Mouse (Mus musculus): ENCODE data around the gene Zbtb1.
"Not testable (repeated sequence)": the region's sequence is repeated elsewhere in the genome, so short reads cannot be mapped to it uniquely, and the experiment has no call there.

Zbtb1 gene

GRCm38 (mm10) chr12:76405183-76405970 is 35.3 kb downstream of the Zbtb1 start:
- DNase-seq, result peak; percentile 34 to 45

- DNase-seq, result peak in 1 of 2 experiments; percentile 17
Observed at GRCm38 (mm10) chr12:76405971-76406370, 35.9 kb downstream of the Zbtb1 start.

- DNase-seq, result no peak
Observed at GRCm38 (mm10) chr12:76407184-76407583, 37.1 kb downstream of the Zbtb1 start.

DNA sequence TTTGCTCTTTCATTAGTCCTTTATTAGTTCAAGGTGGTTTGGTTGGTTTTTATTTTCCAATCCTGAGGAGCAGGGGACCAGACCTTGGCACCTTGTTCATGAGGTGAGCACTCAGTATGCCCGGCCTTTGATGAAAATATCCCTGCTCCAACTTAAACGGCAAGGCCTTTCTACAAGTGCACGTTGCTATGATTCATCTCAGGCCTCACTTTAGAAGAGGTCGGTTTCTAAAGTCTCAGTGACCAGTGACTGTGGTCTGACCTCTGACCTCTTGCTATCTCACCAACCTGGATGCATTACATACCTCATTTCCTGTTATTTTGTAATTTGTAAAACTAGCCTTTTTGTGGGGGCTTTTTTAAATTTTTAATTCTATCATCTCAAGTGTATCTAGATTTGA is 39.1 kb downstream of the Zbtb1 start:
- no peak for DNase-seq

- no peak for DNase-seq
Observed at GRCm38 (mm10) chr12:76415383-76416010, 45.4 kb downstream of the Zbtb1 start.

- no peak for DNase-seq
Observed at GRCm38 (mm10) chr12:76417433-76417854, 47.4 kb downstream of the Zbtb1 start, which contains the start of gene Ppp1r36. TSS of gene Ppp1r36 (plus strand) at chr12:76417538.

- DNase-seq, result no peak
Observed at GRCm38 (mm10) chr12:76418346-76418745, 48.3 kb downstream of the Zbtb1 start.

- DNase-seq, result no peak
Observed at GRCm38 (mm10) chr12:76425256-76425655, 55.2 kb downstream of the Zbtb1 start.

DNA sequence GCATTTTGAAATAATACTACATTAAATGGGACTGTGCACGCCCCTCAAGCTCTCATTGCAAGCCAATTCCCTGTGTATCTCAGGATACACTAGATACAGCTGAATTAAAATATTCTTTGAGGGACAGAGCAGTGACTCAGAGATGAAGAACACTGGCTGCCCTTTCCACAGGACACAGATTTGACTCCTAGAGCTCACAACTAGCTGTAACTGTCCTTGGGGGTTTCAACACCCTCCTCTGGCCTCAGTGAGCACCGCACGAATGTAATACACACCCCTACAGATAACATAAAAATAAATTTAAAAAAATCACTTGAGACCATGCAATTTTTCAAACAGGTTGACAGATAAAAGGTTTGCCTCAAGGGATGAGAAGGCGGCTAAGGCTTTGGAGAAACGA is 57.5 kb downstream of the Zbtb1 start:
- DNase-seq, result no peak

DNA sequence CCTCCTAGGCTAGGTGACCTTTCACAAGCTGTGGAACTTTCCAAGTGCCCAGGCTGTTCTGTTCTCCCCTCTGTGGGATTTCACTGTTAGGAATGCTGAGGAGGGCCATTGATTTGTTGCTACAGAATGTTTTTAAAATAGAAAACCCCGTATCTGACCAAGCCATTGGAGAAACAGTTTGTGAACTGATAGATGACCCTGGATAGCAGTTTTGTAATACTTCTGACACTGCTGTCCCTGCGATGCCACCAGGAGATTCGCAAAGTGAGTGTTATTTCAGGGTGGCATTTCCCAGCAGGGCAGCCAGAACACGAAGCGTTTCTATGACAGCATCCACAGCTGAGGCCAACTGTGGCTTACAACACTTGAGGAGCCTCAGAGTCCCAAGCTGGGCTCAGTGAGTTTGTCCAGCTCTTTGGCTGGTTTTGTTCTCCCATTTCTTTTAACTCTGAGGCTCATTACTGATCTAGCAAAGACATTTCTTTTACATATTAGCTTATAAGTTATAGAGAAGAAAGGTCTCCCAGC is 60.9 kb downstream of the Zbtb1 start:
- no peak for DNase-seq

DNA sequence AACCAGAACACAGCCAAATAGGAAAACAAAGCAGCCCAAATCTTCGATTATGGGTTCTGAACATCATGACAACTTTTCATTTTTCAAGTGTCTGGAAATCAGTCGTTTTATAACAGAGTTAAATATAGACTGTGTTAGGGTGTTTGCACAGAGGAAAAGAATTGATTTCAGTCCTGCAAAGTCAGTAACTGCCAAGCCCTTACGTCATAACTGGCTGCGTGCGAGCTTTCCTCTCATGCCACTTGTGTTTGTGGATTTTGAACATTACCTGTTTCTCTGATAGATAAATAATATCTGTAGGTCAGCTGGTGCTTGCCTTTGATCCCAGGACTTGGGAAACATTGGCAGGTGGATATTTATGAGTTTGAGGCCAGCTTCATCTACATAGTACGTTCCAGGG is 61.4 kb downstream of the Zbtb1 start:
- DNase-seq, result no peak

- DNase-seq, result no peak
Observed at GRCm38 (mm10) chr12:76434111-76434510, 64.0 kb downstream of the Zbtb1 start.

DNA sequence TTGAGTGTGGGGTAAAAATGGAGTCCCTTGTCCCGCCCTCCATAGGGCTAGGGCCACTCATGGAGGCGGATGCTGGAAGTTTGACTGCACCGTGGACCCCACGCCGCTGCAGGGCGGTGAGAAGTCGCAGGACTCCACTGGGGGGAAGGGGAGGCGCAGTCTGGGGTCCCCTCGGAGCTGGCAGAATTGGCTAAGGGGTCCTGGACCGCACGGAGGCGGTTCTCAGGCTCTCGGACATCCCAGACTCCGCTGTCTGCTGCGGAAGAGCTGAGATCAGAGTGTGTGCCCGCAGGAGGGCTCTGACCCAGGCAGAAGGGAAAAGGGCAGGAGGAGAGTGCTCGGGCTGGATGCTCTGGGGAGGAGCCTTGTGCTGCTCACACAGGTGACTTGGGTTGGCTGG is 65.0 kb downstream of the Zbtb1 start:
- no peak for DNase-seq

GRCm38 (mm10) chr12:76435549-76435948 is 65.5 kb downstream of the Zbtb1 start:
- no peak for DNase-seq

- DNase-seq, result not testable (repeated sequence)
Observed at GRCm38 (mm10) chr12:76443488-76443887, 73.4 kb downstream of the Zbtb1 start.

DNA sequence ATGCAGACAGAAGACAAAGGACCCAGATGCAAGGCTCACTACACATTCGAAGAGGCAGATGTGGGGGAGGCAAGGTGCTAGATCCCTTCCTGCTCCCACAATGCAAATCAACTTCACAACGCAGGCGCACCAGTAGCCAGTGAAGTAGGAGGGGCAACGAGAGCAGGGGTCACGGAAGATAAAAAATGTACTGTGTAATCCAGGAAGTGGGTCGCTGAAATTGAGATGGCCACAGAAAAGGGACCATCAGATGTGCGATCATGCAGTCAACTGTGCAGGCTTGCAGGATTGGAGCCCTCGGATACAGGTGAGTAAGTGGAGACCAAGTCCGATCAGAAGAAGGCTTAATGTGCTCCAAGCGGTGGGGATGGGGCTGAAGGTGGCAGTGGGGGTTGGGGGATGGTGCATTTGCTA is 74.3 kb downstream of the Zbtb1 start:
- DNase-seq, result no peak

- DNase-seq, result no peak
Observed at GRCm38 (mm10) chr12:76444862-76445261, 74.8 kb downstream of the Zbtb1 start.

- DNase-seq, result no peak
Observed at GRCm38 (mm10) chr12:76446201-76446600, 76.1 kb downstream of the Zbtb1 start.
